Comparison of ENCODE assay signal across 19 mouse cellular contexts in the genomic region with DNA sequence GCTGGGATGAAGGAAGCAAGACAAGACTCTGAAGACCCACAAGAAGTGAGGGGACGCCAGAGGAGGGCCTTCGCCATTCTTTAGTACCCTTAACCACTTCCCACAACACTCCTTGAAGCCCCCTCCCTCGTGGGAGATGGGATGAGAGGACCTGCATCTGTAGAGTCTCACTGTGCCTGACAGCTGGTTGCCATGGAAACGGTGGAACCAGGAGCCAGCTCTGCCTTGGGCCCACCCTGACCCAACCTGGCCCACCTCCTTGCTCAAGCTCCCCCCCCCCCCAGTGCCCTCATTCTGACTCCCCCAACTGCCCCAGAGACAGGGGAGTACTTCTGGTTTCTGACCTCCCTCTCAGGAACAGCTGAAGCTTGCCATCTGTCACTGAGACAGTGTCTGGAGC. TPM values are rescaled to one million over a fixed set of nuclear protein-coding genes. Genes with fewer than 3 reads are reported as not detected.
DNase-seq lines count a peak whose midpoint lies in the region; ATAC-seq and TF ChIP-seq lines count a peak whose summit lies in the region.
"Had no signal": no experiment of that assay in that cellular context is flagged by ENCODE, and none has a peak within 500 bp of the region (broad histone marks: within the 10 kb centered on the region; RNA-seq: fewer than 3 reads in every experiment).

No protein-coding gene starts in this region.

- no peaks in the 10 kb centered on the region for H3K36me3 ChIP-seq in heart, embryonic 11.5 days (ENCODE audit: control insufficient read depth, insufficient read depth, low read length)
- H3K36me3 ChIP-seq in kidney, embryonic 16.5 days (ENCODE audit: insufficient read depth, low read length), result no peaks in the 10 kb centered on the region
- H3K36me3 ChIP-seq in E14TG2a.4 (ENCODE audit: insufficient read depth, low read length), result peaks cover 95% of the 10 kb centered on the region
- H3K36me3 ChIP-seq: hindbrain, embryonic 15.5 days had no signal

- no peak overlapping the region for H3K9ac ChIP-seq in heart, embryonic 11.5 days (ENCODE audit: low read depth, low read length)
- no peak overlapping the region for H3K9ac ChIP-seq in kidney, embryonic 16.5 days (replicated peaks; ENCODE audit: low read length)
- H3K9ac ChIP-seq: forebrain, embryonic 13.5 days; hindbrain, embryonic 15.5 days had no signal

- H3K4me2 ChIP-seq in heart, embryonic 11.5 days, result no peak overlapping the region
- no peak overlapping the region for H3K4me2 ChIP-seq in kidney, embryonic 16.5 days (replicated peaks; ENCODE audit: low read depth, low read length)
- H3K4me2 ChIP-seq: forebrain, embryonic 13.5 days; hindbrain, embryonic 15.5 days had no signal

- TF ChIP-seq CTCF in E14TG2a.4 (conservative IDR thresholded peaks at IDR 0.05; ENCODE audit: low read length), result no peak

- intact Hi-C loops in left cerebral cortex, postnatal 25 days (cut with DNase I), result no loop called here

- DNase-seq in heart, adult 9 months (ENCODE audit: low spot score in 2 of 2), result no peak
- DNase-seq in kidney, postnatal 25 days, result no peak
- DNase-seq in embryo, embryonic 11 days, result peak; percentile 63
- DNase-seq in frontal cortex, postnatal 36 days (ENCODE audit: low spot score in 2 of 2), result no peak
- DNase-seq in left cerebral cortex, postnatal 25 days (ENCODE audit: low spot score in 2 of 2), result no peak
- DNase-seq: adrenal gland, postnatal 25 days; cerebellum, adult 8-10 months; heart, adult 11 months; kidney, postnatal 14 days; layer of hippocampus, adult 9-11 months; lung, postnatal 14 days; right cerebral cortex, adult 18-20 months had no signal

- no peak overlapping the region for H3K4me3 ChIP-seq in heart, embryonic 11.5 days (ENCODE audit: low read depth, low read length)
- no peak overlapping the region for H3K4me3 ChIP-seq in kidney, embryonic 16.5 days (ENCODE audit: low read length)
- H3K4me3 ChIP-seq in E14TG2a.4 (replicated peaks; ENCODE audit: low read length), result 0 out of 2 replicates have a peak overlapping the region, but pooled peaks have one; percentile 32
- H3K4me3 ChIP-seq: forebrain, embryonic 13.5 days; hindbrain, embryonic 15.5 days; megakaryocyte, embryonic 14.5 days had no signal

- no peaks in the 10 kb centered on the region for H3K9me3 ChIP-seq in heart, embryonic 11.5 days (replicated peaks; ENCODE audit: control insufficient read depth, low read length)
- H3K9me3 ChIP-seq in kidney, embryonic 16.5 days (ENCODE audit: low read length), result no peaks in the 10 kb centered on the region
- H3K9me3 ChIP-seq in E14TG2a.4 (ENCODE audit: low read length), result no peaks in the 10 kb centered on the region
- H3K9me3 ChIP-seq: forebrain, embryonic 13.5 days; hindbrain, embryonic 15.5 days; megakaryocyte, embryonic 14.5 days had no signal

- peaks cover 21% of the 10 kb centered on the region for H3K4me1 ChIP-seq in heart, embryonic 11.5 days (ENCODE audit: control insufficient read depth, insufficient read depth, low read length)
- H3K4me1 ChIP-seq in kidney, embryonic 16.5 days (ENCODE audit: insufficient read depth, low read length), result peaks cover 28% of the 10 kb centered on the region
- peaks cover 99% of the 10 kb centered on the region for H3K4me1 ChIP-seq in E14TG2a.4 (replicated peaks; ENCODE audit: low read depth, low read length)

- no peaks in the 10 kb centered on the region for H3K27me3 ChIP-seq in heart, embryonic 11.5 days (ENCODE audit: control insufficient read depth, insufficient read depth, low read length)
- no peaks in the 10 kb centered on the region for H3K27me3 ChIP-seq in kidney, embryonic 16.5 days (ENCODE audit: insufficient read depth, low read length)
- H3K27me3 ChIP-seq in E14TG2a.4 (ENCODE audit: insufficient read depth, low read length), result no peaks in the 10 kb centered on the region
- H3K27me3 ChIP-seq: forebrain, embryonic 13.5 days; hindbrain, embryonic 15.5 days had no signal

- H3K27ac ChIP-seq in heart, embryonic 11.5 days (ENCODE audit: low read depth, low read length), result 0 out of 2 replicates have a peak overlapping the region, but pooled peaks have one; percentile 41
- H3K27ac ChIP-seq in kidney, embryonic 16.5 days (ENCODE audit: low read length), result no peak overlapping the region
- H3K27ac ChIP-seq: forebrain, embryonic 13.5 days; hindbrain, embryonic 15.5 days had no signal

- ATAC-seq in heart, embryonic 11.5 days (replicated peaks; ENCODE audit: insufficient number of reproducible peaks, low FRiP score, low TSS enrichment), result no peak; the same call in 1 of the 2 replicates
- ATAC-seq in kidney, embryonic 16.5 days (ENCODE audit: low FRiP score, low TSS enrichment), result peak; percentile 13; the same call in 1 of the 2 replicates
- ATAC-seq: forebrain, embryonic 13.5 days had no signal

- WGBS in heart, embryonic 11.5 days (ENCODE audit: insufficient replicate concordance), result 37% methylated on average over 4 of the region's 4 CpGs
- 28% methylated on average over 4 of the region's 4 CpGs for WGBS in kidney, embryonic 16.5 days

RNA-seq across cellular contexts. Expression of a gene that starts 17.6 kb away (rescaled TPM):
- 59.3 and 70.9 TPM in 2 replicates for polyA plus RNA-seq in heart, embryonic 11.5 days (2014; fragmentation: Nextera tagmentation; extraction: Ambion mirVana)
- 103 and 107 TPM in 2 replicates for polyA plus RNA-seq in kidney, embryonic 16.5 days (2015; fragmentation: Nextera tagmentation; extraction: Ambion mirVana)
- 1 to 10 TPM; 8.9 to 9.9 TPM for total RNA-seq in left cerebral cortex, postnatal 25 days (2021)

RNA-seq across cellular contexts. Expression of a gene that starts 17.8 kb away (rescaled TPM):
- polyA plus RNA-seq in heart, embryonic 11.5 days (2014; fragmentation: Nextera tagmentation; extraction: Ambion mirVana), result 412 and 418 TPM in 2 replicates
- 430 and 433 TPM in 2 replicates for polyA plus RNA-seq in kidney, embryonic 16.5 days (2015; fragmentation: Nextera tagmentation; extraction: Ambion mirVana)
- 10 to 100 TPM; 70.0 to 76.0 TPM for total RNA-seq in left cerebral cortex, postnatal 25 days (2021)

RNA-seq across cellular contexts. Expression of a gene that starts 19.0 kb away (rescaled TPM):
- polyA plus RNA-seq in heart, embryonic 11.5 days (2014; fragmentation: Nextera tagmentation; extraction: Ambion mirVana), result 22.7 and 23.0 TPM in 2 replicates
- 3.9 and 4.2 TPM in 2 replicates for polyA plus RNA-seq in kidney, embryonic 16.5 days (2015; fragmentation: Nextera tagmentation; extraction: Ambion mirVana)
- 10 to 100 TPM; 12.2 to 16.1 TPM for total RNA-seq in left cerebral cortex, postnatal 25 days (2021)
- total RNA-seq: gastrocnemius, adult 18-20 months had no signal

RNA-seq across cellular contexts. Expression of a gene that starts 38.9 kb away (rescaled TPM):
- 64.6 and 65.8 TPM in 2 replicates for polyA plus RNA-seq in heart, embryonic 11.5 days (2014; fragmentation: Nextera tagmentation; extraction: Ambion mirVana)
- 95.4 and 100 TPM in 2 replicates for polyA plus RNA-seq in kidney, embryonic 16.5 days (2015; fragmentation: Nextera tagmentation; extraction: Ambion mirVana)
- total RNA-seq in left cerebral cortex, postnatal 25 days (2021), result 100 to 1,000 TPM; 180 to 188 TPM
